Mouse (Mus musculus): ENCODE measurements at regions not wholly inside any gene's neighbourhood (a gene's known extent, or its start where the extent isn't known, plus 50 kb on each side); places are given as distances from the start of the nearest gene placed in this dataset.

- DNase-seq (ENCODE audit: extremely low spot score in 1 of 2, low spot score in 2 of 2) = no peak
- intact Hi-C loops (cut with DNase I) = no loop called here
These were observed 596.3 kb upstream of the Syt1 start for GRCm38 (mm10) chr10:109607121-109607520.

- DNase-seq (ENCODE audit: extremely low spot score in 1 of 2, low spot score in 2 of 2) = no peak
- intact Hi-C loops (cut with DNase I) = no loop called here
These were observed 592.5 kb upstream of the Syt1 start for GRCm38 (mm10) chr10:109603241-109603640.

- DNase-seq (ENCODE audit: extremely low spot score in 1 of 2, low spot score in 2 of 2) = no peak
- intact Hi-C loops (cut with DNase I) = no loop called here
These were observed 587.8 kb upstream of the Syt1 start for GRCm38 (mm10) chr10:109598604-109599003.

- intact Hi-C loops (cut with DNase I) = no loop called here
- DNase-seq (ENCODE audit: extremely low spot score in 1 of 2, low spot score in 2 of 2) = no peak
These were observed 562.4 kb upstream of the Syt1 start for GRCm38 (mm10) chr10:109573200-109573599.

GRCm38 (mm10) chr10:109569798-109570197, 559.0 kb upstream of the Syt1 start:
- DNase-seq (ENCODE audit: extremely low spot score in 1 of 2, low spot score in 2 of 2) = no peak
- intact Hi-C loops (cut with DNase I) = no loop called here

- no peak for DNase-seq (ENCODE audit: extremely low spot score in 1 of 2, low spot score in 2 of 2)
- intact Hi-C loops (cut with DNase I) = no loop called here
These were observed 555.9 kb upstream of the Syt1 start for GRCm38 (mm10) chr10:109566675-109567074.

DNA sequence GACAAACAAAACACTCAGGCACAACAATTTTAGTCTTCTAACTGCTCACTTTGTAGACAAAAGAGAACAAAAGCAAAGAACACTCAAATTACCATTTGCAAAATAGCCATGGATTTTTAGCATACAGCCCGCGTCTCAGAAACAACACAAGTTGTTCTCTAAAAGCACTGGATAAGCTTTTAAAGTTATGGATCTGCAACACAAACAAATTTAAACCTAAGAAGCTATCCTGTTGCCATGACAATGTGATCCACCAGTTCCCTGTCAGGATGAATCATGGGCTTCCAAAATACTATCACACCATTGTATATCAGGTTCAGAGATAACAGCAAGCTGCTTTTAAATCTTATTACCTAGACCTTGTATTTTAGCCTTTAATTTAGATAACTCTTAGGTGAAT, 550.9 kb upstream of the Syt1 start:
- DNase-seq (ENCODE audit: extremely low spot score in 1 of 2, low spot score in 2 of 2) = no peak
- intact Hi-C loops (cut with DNase I) = no loop called here

DNA sequence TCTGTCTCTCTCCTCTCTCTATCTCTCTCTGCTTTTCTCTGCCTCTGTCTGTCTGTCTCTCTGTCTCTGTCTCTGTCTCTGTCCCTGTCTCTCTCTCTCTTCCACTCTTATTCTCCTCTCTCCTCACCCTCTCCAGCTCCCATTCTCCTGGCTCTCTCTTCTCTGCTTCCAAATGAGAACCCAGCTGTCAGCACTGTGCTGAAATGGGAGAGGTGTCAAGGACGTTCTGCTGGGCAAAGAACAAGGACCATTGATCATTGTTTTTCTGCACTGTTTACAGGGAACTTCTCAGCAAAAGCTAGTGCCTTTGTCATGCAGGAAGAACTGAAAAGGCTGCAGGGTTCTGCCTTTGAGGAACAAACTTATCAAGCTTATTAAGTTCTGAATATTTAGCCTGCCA, 550.3 kb upstream of the Syt1 start:
- intact Hi-C loops (cut with DNase I) = no loop called here
- DNase-seq (ENCODE audit: extremely low spot score in 1 of 2, low spot score in 2 of 2) = no peak

- no peak for DNase-seq (ENCODE audit: extremely low spot score in 1 of 2, low spot score in 2 of 2)
- intact Hi-C loops (cut with DNase I) = no loop called here
These were observed 532.5 kb upstream of the Syt1 start for GRCm38 (mm10) chr10:109543301-109543700.

DNA sequence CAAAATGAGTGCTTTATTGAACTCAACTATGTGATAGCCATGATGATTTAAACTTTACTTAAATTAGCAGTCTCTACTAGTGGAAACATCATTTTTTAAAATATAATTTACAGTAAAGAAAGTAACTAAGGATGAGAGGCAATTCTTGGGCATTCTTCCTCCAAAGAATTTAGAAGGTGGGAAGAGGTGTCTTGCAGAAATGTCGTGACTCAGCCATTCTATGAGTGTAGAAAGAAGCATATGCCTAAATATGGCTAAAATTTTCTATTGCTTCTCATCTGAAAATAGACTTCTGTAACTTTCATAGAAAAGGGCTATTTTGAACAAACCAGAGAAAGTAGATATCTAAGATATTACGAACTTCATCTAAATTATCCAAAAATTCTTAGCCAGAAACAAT, 529.4 kb upstream of the Syt1 start:
- DNase-seq (ENCODE audit: extremely low spot score in 1 of 2, low spot score in 2 of 2) = no peak
- intact Hi-C loops (cut with DNase I) = no loop called here

GRCm38 (mm10) chr10:109528096-109528495, 517.3 kb upstream of the Syt1 start:
- intact Hi-C loops (cut with DNase I) = no loop called here

DNA sequence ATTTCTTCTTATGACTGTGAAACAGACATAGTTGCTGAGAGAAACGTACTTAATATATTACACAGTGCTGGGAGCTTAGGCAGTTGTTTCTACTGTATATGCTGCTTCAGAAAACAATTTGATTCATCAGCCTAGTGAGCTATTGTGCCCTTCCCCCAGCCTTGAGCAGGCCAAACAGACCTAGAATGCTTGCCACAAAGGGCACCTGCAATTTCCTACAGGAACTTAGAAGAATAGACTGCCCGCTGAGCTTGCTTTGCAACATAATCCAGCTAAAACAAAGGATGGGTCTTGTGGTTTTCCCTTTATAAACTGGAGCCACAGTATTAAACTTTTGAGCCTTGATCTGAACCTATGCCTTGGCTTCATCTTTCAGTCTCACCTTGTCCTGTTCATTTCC, 510.9 kb upstream of the Syt1 start:
- intact Hi-C loops (cut with DNase I) = no loop called here
- peak in 1 of 2 experiments; percentile 19 for DNase-seq (ENCODE audit: extremely low spot score in 1 of 2, low spot score in 2 of 2)

More at GRCm38 (mm10) chr10:109528096-109528495, 517.3 kb upstream of the Syt1 start:
- peak in 1 of 2 experiments; percentile 9 for DNase-seq (ENCODE audit: extremely low spot score in 1 of 2, low spot score in 2 of 2)

GRCm38 (mm10) chr10:109517664-109518063, 506.9 kb upstream of the Syt1 start:
- peak in 1 of 2 experiments; percentile 26 for DNase-seq (ENCODE audit: extremely low spot score in 1 of 2, low spot score in 2 of 2)
- intact Hi-C loops (cut with DNase I) = no loop called here

DNA sequence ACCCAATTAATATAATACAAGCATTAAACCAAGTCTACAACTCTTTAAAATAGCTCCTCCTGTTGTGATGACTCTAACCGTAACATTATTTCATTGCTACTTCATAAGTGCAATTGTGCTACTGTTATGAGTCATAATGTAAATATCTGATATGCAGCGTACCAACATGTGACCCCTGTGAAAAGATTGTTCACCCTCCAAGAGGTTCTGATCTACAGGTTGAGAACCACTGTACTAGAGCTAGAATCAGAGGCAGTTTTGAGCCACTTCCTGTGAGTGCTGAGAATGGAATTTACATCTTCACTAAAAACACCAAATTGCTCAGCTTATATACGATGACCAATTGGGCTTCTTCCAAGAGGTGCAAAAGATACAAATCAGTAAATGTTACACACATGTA, 504.4 kb upstream of the Syt1 start:
- no peak for DNase-seq (ENCODE audit: extremely low spot score in 1 of 2, low spot score in 2 of 2)
- intact Hi-C loops (cut with DNase I) = no loop called here

DNA sequence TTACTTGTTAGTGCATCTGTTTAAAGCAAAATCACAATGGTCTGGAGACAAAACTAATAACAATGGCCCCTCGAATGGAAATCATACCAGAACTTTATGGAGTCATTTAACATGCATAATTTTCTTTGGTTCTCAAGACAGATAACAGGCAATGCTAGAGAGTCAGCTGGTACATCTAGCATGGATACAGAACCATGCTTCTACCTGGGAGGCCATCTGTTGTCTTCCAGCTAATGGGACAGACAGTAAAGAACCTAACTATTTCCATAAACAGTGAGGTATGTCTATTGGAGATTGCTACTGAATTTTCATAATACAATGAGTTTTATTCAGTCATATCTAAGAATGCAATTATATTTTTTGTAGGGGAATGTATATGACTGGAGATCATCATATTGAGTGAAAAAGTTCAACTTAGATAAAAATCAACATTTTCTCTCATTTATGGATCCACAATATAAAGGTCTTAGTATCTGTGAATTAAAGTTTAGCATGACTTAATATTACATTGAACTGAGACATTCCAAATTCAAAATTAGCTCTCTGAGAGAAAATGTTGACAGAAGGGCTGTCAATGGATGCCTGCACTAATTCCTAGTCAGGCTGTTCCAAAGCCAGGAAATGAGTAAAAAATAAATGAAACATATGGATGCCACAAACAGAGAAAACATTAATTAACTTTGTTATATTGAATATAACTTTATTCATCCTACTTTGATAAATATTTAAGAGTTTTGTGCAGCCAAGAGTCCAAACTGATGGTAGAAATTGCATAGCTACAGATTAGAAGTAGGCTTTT, 500.3 kb upstream of the Syt1 start:
- intact Hi-C loops (cut with DNase I) = no loop called here
- DNase-seq (ENCODE audit: extremely low spot score in 1 of 2, low spot score in 2 of 2) = no peak

DNA sequence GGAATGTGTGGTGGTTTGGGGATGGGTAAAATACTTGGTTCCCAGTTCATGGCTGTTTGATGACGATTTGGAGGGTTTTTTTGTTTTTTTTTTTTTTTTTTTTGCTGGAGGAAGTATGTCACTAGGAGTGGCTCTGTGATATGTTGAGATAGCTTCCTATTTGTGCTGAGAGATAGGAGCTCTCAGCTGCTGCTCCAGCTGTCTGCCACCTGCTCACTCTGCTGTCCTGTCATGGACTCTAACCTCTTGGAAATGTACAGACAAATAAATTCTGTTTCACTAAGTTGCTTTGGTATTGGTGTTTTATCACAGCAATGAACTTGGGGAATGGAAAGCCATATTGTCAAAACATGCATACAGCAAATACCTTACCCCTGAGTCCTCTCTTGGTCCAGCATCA, 497.8 kb upstream of the Syt1 start:
- intact Hi-C loops (cut with DNase I) = no loop called here

GRCm38 (mm10) chr10:109507228-109507627, 496.4 kb upstream of the Syt1 start:
- intact Hi-C loops (cut with DNase I) = no loop called here

More for the DNA sequence above, 497.8 kb upstream of the Syt1 start:
- DNase-seq (ENCODE audit: extremely low spot score in 1 of 2, low spot score in 2 of 2) = no peak

DNA sequence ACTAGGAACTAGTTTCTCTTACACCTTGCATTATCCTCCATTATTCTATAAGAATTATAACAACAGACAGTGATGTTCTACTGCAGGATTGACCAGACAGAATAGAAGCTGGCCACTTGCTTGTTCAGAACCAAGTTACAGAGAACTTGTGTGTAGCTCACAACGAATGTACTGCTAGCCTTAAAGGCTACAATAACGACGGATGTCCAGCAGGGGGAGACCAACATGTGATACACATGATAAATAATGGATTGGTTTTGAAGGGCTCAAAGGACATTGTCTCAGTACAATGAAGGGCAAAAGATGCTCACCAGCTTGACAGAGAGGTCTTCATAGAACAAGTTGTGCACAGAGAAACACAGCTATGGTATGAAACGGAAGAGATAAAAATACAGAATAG, 493.9 kb upstream of the Syt1 start:
- intact Hi-C loops (cut with DNase I) = no loop called here
- no peak for DNase-seq (ENCODE audit: extremely low spot score in 1 of 2, low spot score in 2 of 2)

More at GRCm38 (mm10) chr10:109507228-109507627, 496.4 kb upstream of the Syt1 start:
- no peak for DNase-seq (ENCODE audit: extremely low spot score in 1 of 2, low spot score in 2 of 2)

- no peak for DNase-seq (ENCODE audit: extremely low spot score in 1 of 2, low spot score in 2 of 2)
- intact Hi-C loops (cut with DNase I) = no loop called here
These were observed 490.1 kb upstream of the Syt1 start for GRCm38 (mm10) chr10:109500861-109501260.

- DNase-seq (ENCODE audit: extremely low spot score in 1 of 2, low spot score in 2 of 2) = no peak
- intact Hi-C loops (cut with DNase I) = loop anchor here (10.0 kb wide), 1 partner anchor 764 kb away; no protein-coding TSS in a partner anchor
These were observed 487.5 kb upstream of the Syt1 start for GRCm38 (mm10) chr10:109498301-109498700.

GRCm38 (mm10) chr10:109496161-109496560, 485.4 kb upstream of the Syt1 start:
- peak; percentile 34 to 76 for DNase-seq (ENCODE audit: extremely low spot score in 1 of 2, low spot score in 2 of 2)
- intact Hi-C loops (cut with DNase I) = loop anchor here (10.0 kb wide), 1 partner anchor 761 kb away; no protein-coding TSS in a partner anchor

All from left cerebral cortex, postnatal 10 days (tissue).